Mouse (Mus musculus) central nervous system, embryonic 14 days (tissue): Measurements from ENCODE around the gene Klhl30. TPM values are rescaled to one million over a fixed set of nuclear protein-coding genes. Genes with fewer than 3 reads are reported as not detected.

ENCODE experiments used
- polyA plus RNA-seq: library from polyadenylated mRNA; depleted of rRNA; stranded (reverse); fragments of >200 nt; gene quantifications from 2 replicates; pipeline ENCODE4 v1.2.3, GENCODE M21; 2012; rRNA removed

Klhl30 gene
- polyA plus RNA-seq, result 0.12 and 0.85 TPM in 2 replicates

GRCm38 (mm10) chr1:91350841-91351240 lies at the start of gene Klhl30:
Gene Klhl30, plus strand, starts transcription at chr1:91351016.

GRCm38 (mm10) chr1:91321760-91322438 lies 28.9 kb upstream of the Klhl30 start, which contains the start of gene Espnl:
Gene Espnl, plus strand, starts transcription at chr1:91322075.

GRCm38 (mm10) chr1:91366215-91367108 lies 15.6 kb downstream of the Klhl30 start, which contains the start of gene Erfe:
Gene Erfe, plus strand, starts transcription at chr1:91366430.

GRCm38 (mm10) chr1:91398260-91399062 lies 47.6 kb downstream of the Klhl30 start, which contains the start of gene Ilkap:
Gene Ilkap, minus strand, starts transcription at chr1:91398815.

Other genes starting within 250 kb of the Klhl30 start
- 0.19 and 0.23 TPM in 2 replicates for gene Rbm44, start 205.9 kb upstream of the Klhl30 start, polyA plus RNA-seq
- 2.2 and 2.7 TPM in 2 replicates for gene Ramp1, start 171.2 kb upstream of the Klhl30 start, polyA plus RNA-seq
- gene Ube2f, start 100.7 kb upstream of the Klhl30 start, polyA plus RNA-seq, result 61.0 and 63.6 TPM in 2 replicates
- gene Scly, start 52.7 kb upstream of the Klhl30 start, polyA plus RNA-seq, result 11.5 and 12.3 TPM in 2 replicates
- gene Espnl, start 28.9 kb upstream of the Klhl30 start, polyA plus RNA-seq, result 0.09 and 0.10 TPM in 2 replicates
- gene Erfe, start 15.4 kb downstream of the Klhl30 start, polyA plus RNA-seq, result 0.34 and 0.58 TPM in 2 replicates
- 153 and 156 TPM in 2 replicates for gene Ilkap, start 47.8 kb downstream of the Klhl30 start, polyA plus RNA-seq
- gene Hes6, start 63.0 kb downstream of the Klhl30 start, polyA plus RNA-seq, result 148 and 184 TPM in 2 replicates
- 8.1 and 8.2 TPM in 2 replicates for gene Per2, start 108.3 kb downstream of the Klhl30 start, polyA plus RNA-seq
- 20.9 TPM in 2 replicates for gene Traf3ip1, start 143.6 kb downstream of the Klhl30 start, polyA plus RNA-seq
- 13.3 and 14.7 TPM in 2 replicates for gene Asb1, start 189.5 kb downstream of the Klhl30 start, polyA plus RNA-seq